Mouse (Mus musculus) spleen, adult 18-20 months (tissue): Measurements from ENCODE around the gene Zfp266.

Experiments used
- DNase-seq, 2 experiments: peaks; one replicate each; pipeline ENCODE4 v3.0.0; 2022; ENCODE audit warnings: mixed read lengths in 2 of 2

The Zfp266 gene

GRCm38 (mm10) chr9:20491858-20492526 lies 29.2 kb downstream of the Zfp266 start:
- DNase-seq, result no peak

GRCm38 (mm10) chr9:20489536-20489935 lies 31.7 kb downstream of the Zfp266 start:
- DNase-seq, result no peak

GRCm38 (mm10) chr9:20479396-20479795 lies 41.8 kb downstream of the Zfp266 start:
- DNase-seq, result no peak

GRCm38 (mm10) chr9:20476632-20477031 lies 44.6 kb downstream of the Zfp266 start:
- DNase-seq, result no peak

- DNase-seq, result peak in 1 of 2 experiments; percentile 53
These were observed 54.3 kb downstream of the Zfp266 start for GRCm38 (mm10) chr9:20466761-20467442.

GRCm38 (mm10) chr9:20459377-20460317 lies 61.6 kb downstream of the Zfp266 start, which contains the start of gene Zfp26:
TSS of gene Zfp26 (minus strand) at chr9:20460162.
- peak; percentile 68 to 69 for DNase-seq

- DNase-seq, result no peak
These were observed 67.6 kb downstream of the Zfp266 start for GRCm38 (mm10) chr9:20453647-20454046.

GRCm38 (mm10) chr9:20451493-20451892 lies 69.7 kb downstream of the Zfp266 start:
- no peak for DNase-seq
